Mouse (Mus musculus) spleen, adult 2 months (tissue): ENCODE data around the gene Slfn9.

Experiments
- CTCF ChIP-seq: fragments of 200-500 bp; IDR thresholded peaks from 2 replicates; pipeline ENCODE4 v1.5.1; 2011; ENCODE audit warnings: mild to moderate bottlenecking, inconsistent platforms; ENCODE audit not compliant: insufficient read depth, insufficient read length, insufficient replicate concordance; ENCODE audit errors: extremely low read depth
- POLR2A ChIP-seq: fragments of 200-500 bp; IDR thresholded peaks from 2 replicates; pipeline ENCODE4 v1.6.1; 2011; ENCODE audit warnings: low read depth, low read length, inconsistent platforms

DNA sequence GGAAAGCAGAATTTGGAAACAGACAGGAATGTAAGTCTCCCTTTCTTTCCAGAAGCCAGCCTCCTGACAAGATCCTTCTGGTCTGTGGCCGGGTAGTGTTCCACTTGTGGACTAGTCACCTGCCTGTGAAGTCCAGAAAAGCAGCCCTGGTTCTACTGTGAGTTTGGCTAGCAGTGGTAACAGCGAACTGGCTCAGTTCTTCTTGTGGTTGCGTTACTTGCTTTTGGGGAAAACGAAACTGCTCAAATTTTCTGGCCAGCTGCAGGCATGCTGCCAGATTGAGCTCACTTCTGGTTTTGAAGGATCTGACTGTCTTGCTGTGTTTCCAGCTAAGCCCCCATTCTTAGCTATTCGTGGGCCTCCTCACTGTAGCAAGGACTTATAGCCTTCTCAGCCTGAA, 29.0 kb upstream of the Slfn9 start, which contains the start of gene Slfn8:
- TF ChIP-seq CTCF (no peak), POLR2A (peak; percentile 38)
